Mouse (Mus musculus) kidney, postnatal 25 days (tissue): ENCODE measurements at regions not wholly inside any gene's neighbourhood (a gene's known extent, or its start where the extent isn't known, plus 50 kb on each side); places are given as distances from the start of the nearest gene placed in this dataset.
A peak's percentile ranks its signal among the peaks of the same experiment; 100 is the strongest.

Experiments used
- DNase-seq, 2 experiments: peaks; one replicate each; pipeline ENCODE4 v3.0.0; 2021; ENCODE audit warnings: mixed read lengths in 2 of 2

DNA sequence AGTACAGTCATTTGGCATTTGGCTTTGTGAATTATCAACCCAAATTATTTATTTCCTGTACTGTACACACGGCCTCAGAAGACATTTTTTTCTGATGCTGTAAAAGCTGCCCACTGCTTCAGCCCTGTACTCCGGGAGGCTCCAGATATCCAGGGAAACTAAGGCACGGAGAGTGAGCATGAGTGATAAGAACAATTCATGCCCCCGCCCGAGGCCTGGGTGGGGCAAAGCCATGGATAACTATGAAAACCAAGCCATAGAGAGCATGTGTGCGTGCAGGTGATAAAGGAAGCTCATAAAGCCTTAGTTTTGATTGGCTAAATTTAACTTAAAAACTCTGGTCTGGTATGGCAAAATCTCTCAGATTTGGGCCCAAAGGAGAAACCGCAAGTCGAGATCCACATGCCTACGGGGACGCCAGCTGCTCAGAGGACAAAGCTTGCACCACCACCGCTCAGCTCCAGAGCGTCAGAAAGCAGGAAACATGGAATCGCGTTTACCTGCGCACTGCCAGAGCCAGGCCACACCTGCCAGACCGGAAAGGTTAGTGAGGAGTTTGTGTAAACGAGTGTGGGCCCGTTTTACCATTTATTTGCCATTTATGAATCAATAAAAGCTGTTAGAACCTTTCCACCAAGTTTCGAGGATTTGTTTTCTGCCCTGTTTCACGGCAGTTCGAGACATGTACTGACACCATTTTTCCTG is 390.9 kb downstream of the Rnd3 start:
- no peak for DNase-seq

DNA sequence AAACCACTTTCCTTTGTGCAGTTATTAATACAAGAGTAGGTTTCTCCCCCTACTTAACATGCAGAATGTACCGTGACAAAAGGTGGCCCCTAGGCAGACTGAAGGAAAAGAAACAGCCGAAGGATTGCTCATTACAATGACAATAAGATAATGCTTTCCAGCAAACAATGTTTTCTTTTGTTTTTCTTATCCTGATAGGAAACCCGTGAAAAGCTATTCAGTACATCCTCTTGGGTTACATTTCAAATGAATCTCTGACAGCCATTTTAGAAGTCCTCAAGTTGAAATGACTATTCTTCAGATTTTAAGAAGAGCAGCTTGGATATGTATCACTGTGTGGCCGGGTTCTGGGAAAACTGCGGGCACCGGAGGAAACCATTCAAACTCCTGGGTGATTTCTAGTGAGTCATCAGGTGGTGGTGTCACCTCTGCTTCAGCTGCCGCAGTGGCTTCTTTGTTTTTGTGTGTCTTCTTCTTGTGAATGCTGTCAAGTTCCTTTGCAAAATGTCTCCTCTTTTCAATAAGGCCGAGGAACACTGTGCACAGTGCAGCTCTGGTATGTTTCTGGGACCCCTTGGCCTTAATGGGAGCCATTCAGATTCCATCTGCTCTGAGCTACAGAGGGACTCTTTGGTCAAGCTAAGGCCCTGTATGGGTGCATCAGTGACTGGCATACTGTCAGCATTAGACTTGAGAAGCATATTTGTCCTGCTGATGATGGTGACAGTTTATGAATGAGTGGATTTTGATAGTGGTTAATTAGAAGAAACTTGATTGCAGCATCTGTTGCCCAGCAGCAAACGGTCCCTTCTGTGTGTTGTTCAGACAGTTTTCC is 393.1 kb downstream of the Rnd3 start:
- no peak for DNase-seq

GRCm38 (mm10) chr2:50755160-50755559 is 393.8 kb downstream of the Rnd3 start:
- no peak for DNase-seq

GRCm38 (mm10) chr2:50752408-50752807 is 396.5 kb downstream of the Rnd3 start:
- no peak for DNase-seq

GRCm38 (mm10) chr2:50750799-50751198 is 398.1 kb downstream of the Rnd3 start:
- no peak for DNase-seq

GRCm38 (mm10) chr2:50744625-50745214 is 404.2 kb downstream of the Rnd3 start:
- no peak for DNase-seq

DNA sequence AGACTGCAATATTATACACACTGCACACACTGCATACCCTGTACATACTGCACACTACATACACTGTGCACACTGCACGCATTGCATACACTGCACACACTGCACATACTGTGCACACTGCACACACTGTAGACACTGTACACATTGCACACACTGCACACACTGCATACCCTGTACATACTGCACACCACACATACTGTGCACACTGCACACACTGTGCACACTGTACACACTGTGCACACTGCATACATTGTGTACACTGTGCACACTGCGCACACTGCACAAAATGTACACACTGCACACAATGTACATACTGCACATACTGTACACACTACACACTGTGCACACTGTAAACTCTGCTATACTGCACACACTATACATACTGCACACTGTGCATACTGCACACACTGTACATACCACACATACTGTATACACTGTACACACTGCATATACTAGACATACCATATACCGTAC is 405.1 kb downstream of the Rnd3 start:
- DNase-seq: no peak

DNA sequence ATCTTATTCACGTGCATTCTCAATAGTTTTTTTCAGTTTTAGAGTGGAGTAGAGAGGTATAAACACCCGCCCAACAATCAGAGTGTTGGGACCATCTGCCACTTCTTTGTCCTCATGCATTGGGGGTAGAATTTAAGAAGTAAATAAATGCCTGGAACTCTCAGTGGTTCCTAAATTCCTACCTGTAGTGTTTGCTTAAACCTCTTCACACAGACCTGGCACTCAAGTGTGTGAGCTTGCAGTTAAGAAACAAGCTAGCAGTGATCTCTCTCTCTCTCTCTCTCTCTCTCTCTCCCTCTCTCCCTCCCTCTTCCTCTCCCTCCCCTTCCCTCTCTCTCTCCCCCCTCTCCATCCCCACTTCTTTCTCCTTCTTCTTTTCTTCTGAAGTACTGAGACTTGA is 406.5 kb downstream of the Rnd3 start:
- DNase-seq: no peak

- no peak for DNase-seq
Measured at GRCm38 (mm10) chr2:50741337-50741736, 407.6 kb downstream of the Rnd3 start.

DNA sequence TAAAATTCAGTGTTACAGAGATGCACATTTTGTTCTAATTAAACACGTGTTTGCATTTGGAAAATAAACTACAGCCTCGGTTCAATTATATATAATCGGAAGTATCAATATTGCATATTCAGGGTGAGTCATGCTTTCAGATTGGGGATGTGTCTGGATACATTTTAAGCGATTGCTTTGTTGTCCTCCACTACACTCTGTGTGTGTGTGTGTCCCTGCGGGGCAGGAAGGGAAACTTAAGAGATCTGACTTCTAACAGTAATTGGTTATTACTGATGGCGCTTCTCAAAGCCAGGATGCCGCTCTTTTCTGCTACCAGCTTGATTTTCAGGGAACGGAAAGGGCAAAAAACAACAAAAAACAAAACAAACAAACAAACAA is 409.3 kb downstream of the Rnd3 start:
- DNase-seq: no peak

DNA sequence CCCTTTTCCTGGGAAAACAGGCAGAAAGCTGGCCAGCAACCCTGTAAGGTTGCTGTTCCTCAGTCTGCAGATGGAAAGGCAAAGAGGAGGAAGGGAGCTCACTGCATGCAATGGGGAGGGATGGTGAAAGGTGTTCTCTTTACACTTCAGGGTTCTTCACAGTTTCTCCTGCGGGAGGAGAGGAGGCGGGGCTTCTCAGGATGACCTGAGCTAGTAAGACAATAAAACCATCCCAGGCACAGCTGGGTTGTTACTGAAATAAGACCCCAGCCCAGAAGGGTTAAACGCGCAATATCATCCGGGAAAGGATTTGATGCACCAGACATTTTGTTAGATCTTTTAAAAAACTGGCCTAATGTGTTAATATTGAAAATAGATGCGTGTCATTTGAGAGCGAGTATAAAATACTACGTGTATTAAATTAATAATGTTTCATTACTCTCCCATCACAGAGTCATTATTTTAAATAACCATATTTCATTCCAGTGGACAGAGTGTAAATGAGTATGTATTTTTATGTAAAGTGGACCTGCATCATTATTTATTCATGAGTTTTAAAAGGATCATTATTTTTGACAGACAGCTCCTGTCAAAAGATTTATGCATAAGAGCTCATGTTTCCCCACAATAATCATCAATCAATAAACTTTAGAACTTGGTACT is 409.8 kb downstream of the Rnd3 start:
- no peak for DNase-seq

DNA sequence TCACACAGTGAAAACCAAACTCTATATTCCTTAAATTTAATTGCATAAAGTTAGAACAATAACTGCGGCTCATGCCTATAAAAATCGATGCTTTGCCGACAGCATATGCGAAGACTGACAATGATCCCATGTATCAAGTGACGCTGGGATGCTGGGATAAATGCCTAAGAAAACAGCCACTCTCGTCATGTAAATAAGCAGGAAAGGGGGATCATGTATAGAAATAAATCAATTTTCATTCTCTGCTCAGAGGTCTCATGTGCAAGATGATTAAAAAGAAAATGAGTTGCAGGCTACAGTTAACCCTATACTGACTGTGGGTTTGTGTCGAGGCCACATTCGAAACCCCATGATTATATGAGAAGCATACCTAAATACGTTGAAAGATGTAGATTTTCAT is 411.2 kb downstream of the Rnd3 start:
- no peak for DNase-seq

- DNase-seq: no peak
Measured at GRCm38 (mm10) chr2:50735029-50735428, 413.9 kb downstream of the Rnd3 start.

DNA sequence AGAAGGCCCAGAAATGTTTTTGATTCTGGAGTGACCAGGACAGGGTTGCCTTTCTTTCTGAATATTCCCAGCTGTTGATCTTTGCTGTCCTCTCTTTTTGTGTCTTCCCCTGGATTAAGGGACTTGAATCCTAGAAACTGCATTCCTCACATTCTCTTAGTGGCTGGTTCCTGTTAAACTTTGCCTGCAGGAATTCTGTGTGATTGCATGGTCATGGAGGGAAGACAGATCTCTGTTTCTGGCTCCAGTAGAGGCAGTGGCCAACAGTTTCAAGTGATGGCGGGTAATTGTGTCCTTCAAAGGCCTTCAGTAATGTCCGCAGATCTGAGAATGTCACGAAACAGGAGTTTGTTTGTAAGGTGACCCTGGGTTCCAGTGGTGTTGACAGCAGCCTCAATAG is 410.1 kb upstream of the Mmadhc start:
- DNase-seq: no peak

- peak; percentile 72 to 84 for DNase-seq
Measured at GRCm38 (mm10) chr2:50704297-50704696, 407.7 kb upstream of the Mmadhc start.

DNA sequence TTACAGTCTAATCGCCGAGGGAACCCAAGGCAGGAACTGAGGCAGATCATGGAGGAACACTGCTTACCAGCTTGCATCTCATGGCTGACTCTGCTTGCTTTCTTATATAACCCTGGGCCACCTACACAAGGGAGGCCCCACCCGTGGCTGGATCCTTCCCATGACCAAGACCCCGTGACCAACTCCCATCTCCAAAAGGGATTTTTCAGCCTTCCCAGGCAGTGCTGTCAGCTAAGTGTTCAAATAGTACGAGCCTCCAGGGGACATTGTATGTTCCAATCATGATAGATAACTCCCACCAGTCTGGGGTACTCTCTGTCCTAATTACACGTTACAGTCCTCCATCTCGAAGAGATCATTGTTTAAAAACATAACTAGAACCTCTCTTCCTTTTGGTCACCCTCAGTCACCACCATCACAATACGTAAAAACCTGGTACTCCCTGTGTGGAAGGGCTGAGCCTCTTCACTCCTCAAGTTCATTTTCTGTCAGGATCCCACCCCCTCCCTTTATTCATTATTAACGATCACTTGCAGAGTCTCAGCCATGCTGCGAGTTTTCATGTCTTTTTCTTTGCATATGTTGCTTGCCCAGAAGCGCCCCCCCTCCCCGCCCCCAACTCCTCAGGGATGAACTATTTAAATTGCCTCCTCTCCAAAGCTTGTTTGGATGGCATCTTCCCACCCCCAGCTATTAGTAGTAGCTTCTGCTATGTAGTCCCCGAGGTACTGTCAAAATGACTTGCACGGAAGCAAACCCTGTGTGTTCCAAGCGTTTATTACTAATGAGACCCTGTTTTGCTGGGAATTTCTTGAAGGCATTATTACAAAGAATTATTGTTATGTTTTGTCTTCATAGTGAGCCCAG is 406.2 kb upstream of the Mmadhc start:
- DNase-seq: no peak

GRCm38 (mm10) chr2:50698841-50699240 is 402.2 kb upstream of the Mmadhc start:
- peak; percentile 12 to 50 for DNase-seq

DNA sequence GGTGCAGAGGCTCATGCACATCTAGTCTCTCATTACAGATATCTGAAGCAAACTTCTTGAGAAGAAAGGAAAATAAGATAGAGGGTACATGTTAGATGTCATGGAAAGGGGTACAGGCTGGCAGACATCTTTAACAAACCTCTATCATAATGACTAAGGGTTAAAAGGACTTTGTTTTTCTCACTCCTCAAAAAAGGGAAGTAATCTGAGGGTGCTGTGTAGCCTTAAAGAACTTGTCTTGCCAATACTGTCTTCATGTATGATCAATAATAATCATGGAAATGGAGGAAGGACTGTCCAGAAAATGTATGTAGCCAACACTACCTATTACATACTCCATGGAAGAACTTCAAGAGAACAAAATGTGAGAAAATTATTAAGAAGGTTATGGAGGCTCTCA is 400.0 kb upstream of the Mmadhc start:
- DNase-seq: no peak

DNA sequence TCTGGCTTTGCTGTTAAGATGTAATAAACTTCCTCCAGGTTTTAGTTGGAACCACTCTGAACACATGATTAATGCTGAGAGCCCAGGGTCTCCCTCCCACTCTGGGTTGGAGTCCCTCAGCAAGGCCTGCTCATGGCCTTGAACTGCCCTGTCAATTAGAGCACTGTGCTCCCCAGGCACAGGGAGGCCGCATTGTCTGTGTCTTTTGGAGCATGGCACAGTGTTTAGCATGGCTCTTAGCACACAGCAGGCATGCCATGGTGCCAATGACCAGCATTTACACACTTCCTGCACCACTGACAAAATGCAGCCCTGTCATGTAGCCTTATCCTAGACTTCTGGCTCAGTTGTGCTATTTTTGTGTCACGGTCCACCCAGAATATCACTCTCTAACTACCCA is 398.2 kb upstream of the Mmadhc start:
- DNase-seq: no peak

GRCm38 (mm10) chr2:50693784-50694350 is 397.3 kb upstream of the Mmadhc start:
- DNase-seq: no peak

GRCm38 (mm10) chr2:50690120-50691103 is 393.8 kb upstream of the Mmadhc start:
- DNase-seq: peak in 1 of 2 experiments; percentile 52
